Mouse (Mus musculus) bone marrow, adult 2 months (tissue): ENCODE data around the gene Tshz2. TPM values are rescaled to one million over a fixed set of nuclear protein-coding genes. Genes with fewer than 3 reads are reported as not detected.

Source experiments
- H3K27ac ChIP-seq: fragments of 200-500 bp; 2 replicates; pipeline ENCODE4 v1.5.1; 2012; ENCODE audit warnings: low read depth, mild to moderate bottlenecking, control low read depth, inconsistent platforms, low read length; ENCODE audit not compliant: control insufficient read depth, poor library complexity, insufficient read depth
- H3K4me1 ChIP-seq: fragments of 200-500 bp; 2 replicates; pipeline ENCODE4 v1.6.1; 2011; ENCODE audit warnings: low read length; ENCODE audit not compliant: control insufficient read depth, insufficient read depth
- H3K4me3 ChIP-seq: fragments of 200-500 bp; replicated peaks from 2 replicates; pipeline ENCODE3; 2011; ENCODE audit warnings: mild to moderate bottlenecking, low read depth, low read length, control low read depth; ENCODE audit not compliant: control insufficient read depth
- CTCF ChIP-seq: fragments of 200-500 bp; IDR thresholded peaks from 2 replicates; pipeline ENCODE4 v1.5.1; 2011; ENCODE audit warnings: low read length, control low read depth; ENCODE audit not compliant: control insufficient read depth, insufficient read depth
- POLR2A ChIP-seq: fragments of 200-500 bp; IDR thresholded peaks from 2 replicates; pipeline ENCODE4 v1.6.1; 2011; ENCODE audit warnings: low read depth, mild to moderate bottlenecking, control low read depth, low read length, borderline replicate concordance; ENCODE audit not compliant: control insufficient read depth
- WGBS: fragments of 180-500 bp; shearing (Covaris S2); methylation state at CpG from one replicate; pipeline ENCODE4 v1.1.7; 2018; 5-methylcytosine and 5-hydroxymethylcytosine counted together
- polyA plus RNA-seq: library from polyadenylated mRNA; stranded (reverse); fragments of >200 nt; gene quantifications from 2 replicates; pipeline ENCODE4 v1.2.4, GENCODE M21; 2011; ENCODE audit warnings: low replicate concordance; ENCODE audit not compliant: missing spikeins, insufficient read depth, insufficient read length

The Tshz2 gene
- polyA plus RNA-seq, 1 experiment: 1.4 TPM

DNA sequence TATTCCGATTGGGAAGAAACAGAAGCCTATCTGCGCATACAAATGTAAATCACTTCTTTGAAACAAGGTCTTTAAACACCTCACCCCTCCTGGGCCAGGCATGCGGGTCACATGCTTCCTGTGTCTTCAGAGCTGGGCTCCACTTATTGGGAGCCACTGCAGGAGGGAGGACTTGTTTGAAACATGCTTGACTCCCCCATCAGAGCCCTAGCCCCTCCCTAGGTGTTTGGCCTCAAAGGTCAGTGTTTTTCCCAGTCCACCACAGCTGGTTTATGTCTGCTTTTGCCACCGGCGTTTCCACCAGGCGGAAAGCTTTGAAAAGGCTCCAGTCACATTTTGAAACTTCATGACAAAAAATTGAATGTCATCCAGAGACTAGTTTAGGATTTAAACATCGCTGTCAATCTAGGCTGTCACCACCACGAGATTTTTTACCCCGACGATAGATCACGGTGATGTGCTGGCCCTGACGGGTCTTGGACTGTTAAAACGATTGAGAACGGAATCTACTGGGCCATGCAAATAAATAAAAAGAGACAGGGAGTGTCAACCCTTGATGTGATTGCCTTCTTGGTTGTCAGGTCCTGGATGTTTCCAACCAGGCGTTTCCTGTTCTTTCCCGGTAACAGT is 96.0 kb downstream of the Tshz2 start:
- Histone ChIP-seq H3K4me1 (no peaks in the 10 kb centered on the region), H3K4me3 (no peak overlapping the region), H3K27ac (no peak overlapping the region)
- TF ChIP-seq POLR2A (no peak), CTCF (no peak)
- WGBS: 79% methylated on average over 16 of the region's 16 CpGs

DNA sequence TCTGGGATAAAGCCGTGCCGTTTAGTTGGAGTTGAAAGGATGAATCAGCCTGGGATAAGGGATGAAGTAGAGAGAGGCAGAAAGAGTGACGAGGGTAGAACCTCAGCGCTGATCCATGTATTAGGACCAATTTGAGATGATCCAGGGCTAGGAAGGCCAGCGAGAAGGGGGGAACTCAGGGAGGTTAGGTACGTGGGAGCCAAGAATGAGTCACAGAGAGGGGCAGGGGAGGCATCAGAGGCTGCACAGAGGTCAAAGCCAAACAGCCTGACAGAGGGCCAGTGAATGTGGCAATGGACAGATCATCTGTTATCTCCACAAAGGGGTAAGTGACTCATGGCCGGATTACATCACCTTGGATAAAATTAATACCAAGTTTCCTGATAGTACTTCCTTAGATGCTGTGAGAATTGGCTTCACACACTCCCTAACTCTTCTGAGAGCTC is 97.8 kb downstream of the Tshz2 start:
- no peak overlapping the region for H3K4me3 ChIP-seq
- TF ChIP-seq CTCF (no peak), POLR2A (no peak)
- no peaks in the 10 kb centered on the region for H3K4me1 ChIP-seq
- 75% methylated on average over 7 of the region's 7 CpGs for WGBS
- H3K27ac ChIP-seq: no peak overlapping the region

DNA sequence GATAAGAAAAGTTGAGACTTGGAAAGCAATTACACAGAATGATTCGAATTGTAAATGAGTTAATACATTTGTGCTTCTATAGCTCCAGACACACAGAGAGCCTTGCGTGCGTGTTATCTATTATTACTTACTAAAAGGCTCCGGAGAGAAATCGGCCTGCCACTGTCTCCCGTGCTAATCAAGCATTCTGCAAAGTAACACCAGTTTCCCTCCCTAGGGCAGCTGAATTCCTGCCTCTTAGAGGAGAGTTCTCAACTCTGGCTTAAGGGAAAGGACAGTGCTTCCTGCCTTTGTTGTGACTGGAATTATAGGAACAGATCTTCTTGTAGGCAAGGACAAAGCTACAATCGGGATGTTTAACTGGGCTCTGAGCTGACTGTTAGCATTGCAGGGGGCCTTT is 101.2 kb downstream of the Tshz2 start:
- WGBS: 66% methylated on average over 7 of the region's 7 CpGs
- Histone ChIP-seq H3K4me3 (no peak overlapping the region), H3K27ac (no peak overlapping the region), H3K4me1 (no peaks in the 10 kb centered on the region; the same call in 1 of the 2 replicates)
- TF ChIP-seq CTCF: no peak
- TF ChIP-seq POLR2A: no peak

DNA sequence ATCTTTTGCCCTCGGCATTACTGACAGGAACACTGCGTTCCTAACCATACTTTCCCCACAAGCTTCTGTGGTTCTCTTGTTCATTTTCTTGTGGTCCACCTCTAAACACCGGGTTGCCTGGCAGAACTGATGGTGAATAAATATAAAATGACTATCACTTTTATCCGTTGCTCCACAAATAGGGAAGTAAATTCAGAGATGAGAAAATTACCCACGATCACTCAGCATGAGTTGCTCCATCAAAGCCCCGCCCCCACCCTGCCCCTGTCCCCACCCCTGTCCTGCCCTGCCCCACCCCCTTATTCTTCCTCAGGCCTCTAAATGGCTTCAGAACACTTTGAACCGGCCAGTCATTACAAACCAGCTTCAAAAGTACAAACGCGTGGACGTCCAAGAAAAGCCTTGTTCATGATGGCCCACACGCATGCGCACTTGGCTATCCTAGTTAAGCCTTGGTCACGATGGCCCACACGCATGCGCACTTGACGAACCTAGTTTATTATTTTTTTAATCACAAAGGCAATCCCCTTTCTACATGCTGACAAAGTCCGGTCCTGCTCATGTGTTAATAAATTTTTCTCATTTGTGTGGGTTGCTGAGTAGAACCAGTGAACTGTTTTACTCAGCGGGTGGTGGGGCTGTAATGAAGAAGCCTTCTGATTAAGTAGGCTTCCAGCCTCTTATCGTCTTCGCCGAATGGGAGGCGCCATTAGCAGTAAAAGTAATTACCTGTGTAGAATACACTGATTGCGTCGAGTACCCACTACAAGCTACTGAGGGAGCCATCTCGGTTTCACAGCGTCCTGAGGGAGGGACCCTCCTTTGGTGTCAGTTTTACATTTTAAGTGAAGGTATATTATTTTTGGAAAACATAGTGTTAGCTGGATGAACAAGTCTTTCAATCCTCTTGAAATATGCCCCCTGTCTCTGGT is 102.9 kb downstream of the Tshz2 start:
- Histone ChIP-seq H3K4me1 (no peaks in the 10 kb centered on the region; the same call in 1 of the 2 replicates), H3K4me3 (no peak overlapping the region), H3K27ac (no peak overlapping the region)
- WGBS: 66% methylated on average over 26 of the region's 26 CpGs
- no peak for TF ChIP-seq CTCF
- no peak for TF ChIP-seq POLR2A

DNA sequence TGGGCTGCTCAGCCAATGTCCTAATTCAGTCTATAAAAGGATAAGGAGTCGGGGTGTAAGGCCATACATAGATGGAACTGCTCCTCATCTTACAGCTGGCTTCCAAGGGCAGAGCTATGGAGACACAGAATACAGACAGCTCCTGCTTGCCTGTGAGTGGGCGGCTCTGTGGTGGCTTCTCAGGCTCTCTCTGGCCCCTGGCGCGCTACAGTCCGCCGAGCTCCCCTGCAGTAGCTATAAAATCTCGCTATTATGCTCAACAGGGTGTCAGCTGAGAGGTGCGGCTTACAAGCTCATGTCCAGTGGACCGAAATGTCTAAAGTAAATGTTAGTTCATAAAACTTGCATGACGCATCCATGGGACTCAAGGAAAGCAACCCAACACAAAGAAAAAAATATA is 108.2 kb downstream of the Tshz2 start:
- Histone ChIP-seq H3K4me3 (no peak overlapping the region), H3K4me1 (no peaks in the 10 kb centered on the region), H3K27ac (no peak overlapping the region)
- TF ChIP-seq CTCF: no peak
- 85% methylated on average over 10 of the region's 10 CpGs for WGBS

DNA sequence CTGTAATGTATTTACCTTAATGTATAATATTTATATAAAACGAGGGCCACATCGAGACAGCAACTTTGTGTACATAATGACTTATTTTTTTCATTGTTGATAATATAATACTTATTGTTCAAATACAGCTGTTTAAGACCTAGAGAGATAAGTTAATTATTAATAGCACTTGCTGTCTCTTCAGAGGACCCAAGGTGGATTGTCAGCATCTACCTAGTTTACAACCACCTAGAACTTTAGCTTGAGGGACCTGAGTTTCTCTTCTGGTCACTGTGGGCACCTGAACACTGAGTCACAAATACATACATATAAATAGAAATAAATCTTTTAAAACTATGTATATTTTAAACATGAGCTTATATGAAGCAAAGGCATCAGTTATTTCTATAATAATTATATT is 110.0 kb downstream of the Tshz2 start:
- WGBS: 80% methylated on average over 2 of the region's 2 CpGs

DNA sequence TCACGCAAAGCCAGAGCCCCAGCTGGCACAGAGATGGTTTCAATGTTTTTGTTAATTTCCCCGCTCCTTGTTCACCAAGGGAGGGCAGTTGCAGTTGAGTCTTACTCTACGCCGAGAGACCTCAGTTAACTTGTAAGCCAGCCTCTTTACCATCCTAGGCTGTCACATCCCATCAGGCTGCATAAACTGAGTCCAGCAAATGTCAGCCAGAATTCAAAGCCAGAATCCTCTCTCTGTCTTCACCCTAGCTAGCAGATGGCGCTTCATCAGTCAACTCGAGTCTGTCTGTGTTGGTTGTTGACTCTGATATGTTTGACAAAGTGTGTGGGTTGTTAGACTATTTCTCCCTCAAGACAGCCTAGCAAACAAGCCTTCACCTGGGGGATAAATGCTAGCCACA is 110.5 kb downstream of the Tshz2 start:
- TF ChIP-seq POLR2A: no peak
- no peak for TF ChIP-seq CTCF
- WGBS: 77% methylated on average over 6 of the region's 6 CpGs
- H3K27ac ChIP-seq: no peak overlapping the region
- no peaks in the 10 kb centered on the region; the same call in 1 of the 2 replicates for H3K4me1 ChIP-seq
- H3K4me3 ChIP-seq: no peak overlapping the region

More for the DNA sequence above, 110.0 kb downstream of the Tshz2 start:
- H3K27ac ChIP-seq: no peak overlapping the region
- no peak for TF ChIP-seq CTCF
- TF ChIP-seq POLR2A: no peak
- no peak overlapping the region for H3K4me3 ChIP-seq
- no peaks in the 10 kb centered on the region for H3K4me1 ChIP-seq

DNA sequence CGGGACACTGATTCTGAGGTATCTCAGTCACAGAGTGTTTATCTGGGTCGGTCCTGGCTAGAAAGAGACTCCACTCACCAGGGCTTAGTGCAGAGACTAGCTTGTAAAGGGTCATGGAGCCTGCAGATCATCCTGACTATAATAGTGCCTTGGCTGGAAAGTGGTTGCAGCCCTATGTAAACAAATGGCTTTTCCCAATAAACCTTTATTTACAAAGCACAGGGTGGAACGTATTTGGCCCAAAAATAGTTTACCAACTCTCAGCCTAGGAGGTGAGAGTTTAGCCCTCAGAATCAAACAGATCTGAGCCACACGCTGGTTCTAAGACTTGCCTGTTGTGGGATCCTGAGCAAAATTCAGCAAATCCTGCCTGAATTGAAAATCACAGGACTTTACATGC is 111.1 kb downstream of the Tshz2 start:
- WGBS: 73% methylated on average over 4 of the region's 4 CpGs
- Histone ChIP-seq H3K4me1 (no peaks in the 10 kb centered on the region; the same call in 1 of the 2 replicates), H3K4me3 (no peak overlapping the region), H3K27ac (no peak overlapping the region)
- TF ChIP-seq CTCF (no peak), POLR2A (no peak)

DNA sequence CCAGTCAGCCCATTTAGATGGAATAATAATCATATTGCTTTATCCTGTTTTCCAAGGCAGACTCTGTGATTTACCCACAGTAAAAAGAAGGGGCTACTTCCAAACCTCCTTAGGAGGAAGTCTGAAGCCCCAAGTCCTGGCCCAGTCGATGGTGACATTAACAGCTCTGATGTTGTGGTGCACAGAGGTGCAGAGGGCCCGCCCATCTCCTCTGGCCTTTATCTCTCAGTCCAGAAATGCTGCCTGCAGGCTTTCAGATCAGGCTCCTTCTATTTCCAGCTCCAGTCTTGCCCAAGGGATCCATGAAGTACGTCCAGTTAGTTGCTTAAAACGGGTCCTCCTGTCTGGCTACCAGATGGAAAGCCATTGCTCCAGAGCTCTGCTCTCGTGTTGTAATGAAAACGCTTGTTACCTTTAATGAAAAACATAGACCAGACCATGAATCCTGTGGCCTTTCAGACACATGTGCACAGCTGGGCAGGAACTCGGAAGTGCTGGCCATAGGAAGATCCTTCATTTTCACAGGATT is 114.4 kb downstream of the Tshz2 start:
- WGBS: 71% methylated on average over 7 of the region's 7 CpGs
- Histone ChIP-seq H3K4me1 (no peaks in the 10 kb centered on the region; the same call in 1 of the 2 replicates), H3K4me3 (no peak overlapping the region), H3K27ac (no peak overlapping the region)
- no peak for TF ChIP-seq POLR2A
- no peak for TF ChIP-seq CTCF
